Mouse (Mus musculus): Measurements from ENCODE around the gene Olfr463.

DNA sequence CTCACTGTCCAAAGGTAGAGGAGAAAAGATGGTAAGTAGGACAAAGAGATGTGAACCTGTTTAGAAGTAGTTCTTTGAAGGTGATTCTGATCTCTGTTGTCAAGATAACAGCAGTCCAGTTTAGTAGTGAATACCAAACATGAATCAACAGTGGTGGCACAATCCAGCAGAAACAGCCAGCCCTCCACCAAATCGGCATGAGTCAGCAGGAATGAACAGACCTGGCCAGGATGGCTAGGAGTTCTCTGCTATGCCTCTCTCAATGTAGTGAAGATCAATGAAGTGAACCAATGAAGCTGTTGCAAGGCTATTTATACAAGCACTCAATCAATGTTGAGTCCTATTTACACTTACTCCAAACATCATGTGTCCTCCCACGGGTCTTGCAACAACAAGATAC lies 33.2 kb upstream of the Olfr463 start:
- no peak for TF ChIP-seq POLR2A (IDR thresholded peaks at IDR 0.05; ENCODE audit: insufficient read depth, low read length)
- TF ChIP-seq CTCF (IDR thresholded peaks at IDR 0.05; ENCODE audit: low read depth, low read length) = no peak

Data from ES-Bruce4 (cell line).